8 mouse cellular contexts compared by ENCODE assay signal in the genomic region with DNA sequence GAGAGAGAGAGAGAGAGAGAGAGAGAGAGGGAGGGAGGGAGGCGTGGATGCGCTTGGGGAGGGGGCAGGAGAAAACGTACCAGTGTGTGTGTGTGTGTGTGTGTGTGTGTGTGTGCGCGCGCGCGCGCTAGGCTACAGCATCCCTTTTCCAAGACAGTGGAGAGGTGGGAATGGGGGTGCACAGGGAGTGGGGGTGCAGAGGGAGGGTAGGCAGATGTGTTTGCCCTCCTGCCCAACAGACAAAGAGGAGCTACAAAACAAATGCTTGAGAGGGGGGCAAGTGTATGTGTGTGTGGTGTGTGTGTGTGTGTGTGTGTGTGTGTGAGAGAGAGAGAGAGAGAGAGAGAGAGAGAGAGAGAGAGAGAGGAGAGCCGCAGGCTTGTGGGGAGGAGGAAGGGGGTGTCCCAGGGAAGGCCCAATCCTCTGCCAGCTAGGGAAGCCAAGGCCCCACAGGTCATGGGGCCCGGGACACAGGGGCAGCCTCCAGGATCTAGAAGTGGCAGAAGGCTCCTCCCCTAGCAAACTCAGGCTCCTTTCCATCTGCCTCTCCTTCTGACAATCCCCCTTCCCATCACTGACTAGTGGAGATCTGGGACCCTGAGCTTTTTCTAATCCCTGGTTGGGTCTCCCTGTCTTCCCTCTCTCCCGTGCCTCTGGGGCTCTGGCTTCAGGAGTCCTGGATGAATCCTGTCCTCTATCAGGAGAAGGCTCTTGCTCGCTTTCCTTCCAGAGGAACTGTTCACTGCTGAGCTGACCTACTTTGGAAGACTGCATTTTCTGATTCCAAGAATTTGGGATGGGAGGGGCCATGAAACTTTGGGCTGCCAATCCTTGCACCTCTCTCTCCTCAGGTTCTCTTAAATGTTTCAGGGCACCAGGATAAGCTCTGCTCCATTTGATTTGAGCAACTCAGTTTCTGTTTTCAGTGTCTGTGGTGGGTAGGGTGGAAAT. TPM values are rescaled to one million over a fixed set of nuclear protein-coding genes. Genes with fewer than 3 reads are reported as not detected.
A peak's percentile ranks its signal among the peaks of the same experiment; 100 is the strongest.
DNase-seq lines count a peak whose midpoint lies in the region; ATAC-seq and TF ChIP-seq lines count a peak whose summit lies in the region.

No protein-coding gene starts in this region.

- peak overlapping the region; percentile 86 for H3K4me2 ChIP-seq in forebrain, embryonic 12.5 days

- 0 out of 2 replicates have a peak, but pooled peaks cover 3% of the 10 kb centered on the region for H3K27me3 ChIP-seq in forebrain, embryonic 12.5 days
- peaks cover 20% of the 10 kb centered on the region for H3K27me3 ChIP-seq in hindbrain, embryonic 10.5 days (ENCODE audit: insufficient read depth, poor library complexity, severe bottlenecking)
- H3K27me3 ChIP-seq in small intestine, adult 2 months (ENCODE audit: control insufficient read depth, insufficient read depth, low read length), result peaks cover 9% of the 10 kb centered on the region; the same call in 1 of the 2 replicates

- DNase-seq in CD4-positive, CD25-positive, alpha-beta regulatory T cell, adult 2 months (ENCODE audit: low read depth, low spot score), result peak; percentile 72
- DNase-seq in brain, adult 2 months (ENCODE audit: low read depth, low spot score), result peak; percentile 70
- peak; percentile 57 for DNase-seq in hindbrain, embryonic 10.5 days (ENCODE audit: low spot score)
- peak; percentile 54 for DNase-seq in left cerebral cortex, adult 2 months (ENCODE audit: extremely low spot score in 1 of 2, low spot score in 2 of 2)
- peak; percentile 19 for DNase-seq in lung, postnatal 36 days
- no peak for DNase-seq in spleen, postnatal 14 days (ENCODE audit: low spot score in 2 of 2)

- WGBS in forebrain, embryonic 12.5 days, result 26% methylated on average over 2 of the region's 13 CpGs
- WGBS in hindbrain, embryonic 10.5 days, result 6% methylated on average over 10 of the region's 13 CpGs
- 26% methylated on average over 13 of the region's 13 CpGs for WGBS in small intestine, adult 2 months

- TF ChIP-seq POLR2A in small intestine, adult 2 months (IDR thresholded peaks at IDR 0.05; ENCODE audit: low read depth, low read length), result no peak

- peak overlapping the region; percentile 89 for H3K27ac ChIP-seq in forebrain, embryonic 12.5 days
- H3K27ac ChIP-seq in hindbrain, embryonic 10.5 days, result peak overlapping the region; percentile 90
- peak overlapping the region; percentile 69 for H3K27ac ChIP-seq in left cerebral cortex, adult 2 months
- no peak overlapping the region for H3K27ac ChIP-seq in small intestine, adult 2 months (ENCODE audit: insufficient read depth, low read depth, low read length)

- peaks cover 33% of the 10 kb centered on the region for H3K4me1 ChIP-seq in forebrain, embryonic 12.5 days
- H3K4me1 ChIP-seq in hindbrain, embryonic 10.5 days (replicated peaks), result peaks cover 31% of the 10 kb centered on the region
- peaks cover 4% of the 10 kb centered on the region; the same call in 1 of the 2 replicates for H3K4me1 ChIP-seq in small intestine, adult 2 months (ENCODE audit: control insufficient read depth, insufficient read depth, insufficient read length, low read length)

- H3K4me3 ChIP-seq in forebrain, embryonic 12.5 days (replicated peaks), result peak overlapping the region; percentile 57
- peak overlapping the region; percentile 70 for H3K4me3 ChIP-seq in hindbrain, embryonic 10.5 days
- peak overlapping the region; percentile 26 for H3K4me3 ChIP-seq in left cerebral cortex, adult 2 months
- H3K4me3 ChIP-seq in small intestine, adult 2 months (ENCODE audit: low read depth, low read length), result peak overlapping the region; percentile 73

- intact Hi-C loops in left cerebral cortex, adult 2 months (cut with DNase I), result no loop called here

- peak; percentile 83 for ATAC-seq in forebrain, embryonic 12.5 days (ENCODE audit: low FRiP score)

- no peaks in the 10 kb centered on the region for H3K9me3 ChIP-seq in forebrain, embryonic 12.5 days
- H3K9me3 ChIP-seq in hindbrain, embryonic 10.5 days, result no peaks in the 10 kb centered on the region

- H3K36me3 ChIP-seq in forebrain, embryonic 12.5 days (replicated peaks), result peaks cover under 1% of the 10 kb centered on the region; the same call in 1 of the 2 replicates
- H3K36me3 ChIP-seq in hindbrain, embryonic 10.5 days, result peaks cover 6% of the 10 kb centered on the region; the same call in 1 of the 2 replicates
- H3K36me3 ChIP-seq in small intestine, adult 2 months (ENCODE audit: control insufficient read depth, insufficient read depth, low read length), result no peaks in the 10 kb centered on the region

- TF ChIP-seq CTCF in left cerebral cortex, adult 2 months (IDR thresholded peaks at IDR 0.05), result no peak
- no peak for TF ChIP-seq CTCF in small intestine, adult 2 months (IDR thresholded peaks at IDR 0.05; ENCODE audit: extremely low read depth, insufficient read length, insufficient replicate concordance, low read depth, low read length)

- peak overlapping the region; percentile 79 for H3K9ac ChIP-seq in forebrain, embryonic 12.5 days

RNA-seq across cellular contexts. Expression of gene Ikzf4, which starts 0.6 kb away (rescaled TPM):
- polyA plus RNA-seq in forebrain, embryonic 12.5 days (2016; fragmentation: Nextera tagmentation; extraction: Ambion mirVana), result 6.8 and 7.7 TPM in 2 replicates
- 2.6 and 3.5 TPM in 2 replicates for polyA plus RNA-seq in hindbrain, embryonic 10.5 days (2016; fragmentation: Nextera tagmentation; extraction: Ambion mirVana)
- 10 to 100 TPM; 16.2 to 16.8 TPM for total RNA-seq in left cerebral cortex, adult 2 months (2021)
- 0.65 and 0.95 TPM in 2 replicates for polyA plus RNA-seq in small intestine, adult 2 months (2012; rRNA removed)

RNA-seq across cellular contexts. Expression of gene Rps26, which starts 19.9 kb away (rescaled TPM):
- 484 and 501 TPM in 2 replicates for polyA plus RNA-seq in forebrain, embryonic 12.5 days (2016; fragmentation: Nextera tagmentation; extraction: Ambion mirVana)
- polyA plus RNA-seq in hindbrain, embryonic 10.5 days (2016; fragmentation: Nextera tagmentation; extraction: Ambion mirVana), result 472 and 519 TPM in 2 replicates
- 100 to 1,000 TPM; 211 to 235 TPM for total RNA-seq in left cerebral cortex, adult 2 months (2021)
- polyA plus RNA-seq in small intestine, adult 2 months (2012; rRNA removed), result 439 and 930 TPM in 2 replicates

RNA-seq across cellular contexts. Expression of gene Suox, which starts 27.5 kb away (rescaled TPM):
- polyA plus RNA-seq in forebrain, embryonic 12.5 days (2016; fragmentation: Nextera tagmentation; extraction: Ambion mirVana), result 10.4 and 10.7 TPM in 2 replicates
- polyA plus RNA-seq in hindbrain, embryonic 10.5 days (2016; fragmentation: Nextera tagmentation; extraction: Ambion mirVana), result 11.1 and 14.6 TPM in 2 replicates
- 10 to 100 TPM; 11.3 to 12.3 TPM for total RNA-seq in left cerebral cortex, adult 2 months (2021)
- polyA plus RNA-seq in small intestine, adult 2 months (2012; rRNA removed), result 10.4 and 14.2 TPM in 2 replicates

RNA-seq across cellular contexts. Expression of gene Rab5b, which starts 49.6 kb away (rescaled TPM):
- 90.9 and 98.8 TPM in 2 replicates for polyA plus RNA-seq in forebrain, embryonic 12.5 days (2016; fragmentation: Nextera tagmentation; extraction: Ambion mirVana)
- 73.5 and 86.0 TPM in 2 replicates for polyA plus RNA-seq in hindbrain, embryonic 10.5 days (2016; fragmentation: Nextera tagmentation; extraction: Ambion mirVana)
- total RNA-seq in left cerebral cortex, adult 2 months (2021), result 100 to 1,000 TPM; 123 to 132 TPM
- polyA plus RNA-seq in small intestine, adult 2 months (2012; rRNA removed), result 17.2 and 32.2 TPM in 2 replicates

RNA-seq across cellular contexts. Expression of gene Erbb3, which starts 57.0 kb away (rescaled TPM):
- 2.0 TPM in 2 replicates for polyA plus RNA-seq in forebrain, embryonic 12.5 days (2016; fragmentation: Nextera tagmentation; extraction: Ambion mirVana)
- 5.0 and 13.5 TPM in 2 replicates for polyA plus RNA-seq in hindbrain, embryonic 10.5 days (2016; fragmentation: Nextera tagmentation; extraction: Ambion mirVana)
- 1 to 10 TPM; 5.0 to 5.4 TPM for total RNA-seq in left cerebral cortex, adult 2 months (2021)
- polyA plus RNA-seq in small intestine, adult 2 months (2012; rRNA removed), result 32.3 and 127 TPM in 2 replicates

Comparison
In these comparisons a context has a peak if more than half of its experiments do, and no peak if none do; other contexts are left out.
1. DNase-seq: peak in CD4-positive, CD25-positive, alpha-beta regulatory T cell, adult 2 months (single experiment), brain, adult 2 months (single experiment), hindbrain, embryonic 10.5 days (single experiment), left cerebral cortex, adult 2 months (2 of 2) and lung, postnatal 36 days (single experiment); none in spleen, postnatal 14 days (0 of 2).
2. Peak in every context shown above with its lines, with median percentiles within 50 percentile points of each other: H3K4me3 ChIP-seq.